Mouse (Mus musculus) stomach, postnatal 0 days (tissue): Measurements from ENCODE around the gene BC107364.
"Not testable (repeated sequence)": the region's sequence is repeated elsewhere in the genome, so short reads cannot be mapped to it uniquely, and the experiment has no call there.

ENCODE experiments used
- CTCF ChIP-seq: IDR thresholded peaks from 2 replicates; pipeline ENCODE4 v1.5.1; 2016; ENCODE audit warnings: antibody characterized with exemption, low read depth, mild to moderate bottlenecking, moderate library complexity
- EP300 ChIP-seq: optimal IDR thresholded peaks from 2 replicates; pipeline ENCODE3; 2016; ENCODE audit warnings: antibody characterized with exemption

DNA sequence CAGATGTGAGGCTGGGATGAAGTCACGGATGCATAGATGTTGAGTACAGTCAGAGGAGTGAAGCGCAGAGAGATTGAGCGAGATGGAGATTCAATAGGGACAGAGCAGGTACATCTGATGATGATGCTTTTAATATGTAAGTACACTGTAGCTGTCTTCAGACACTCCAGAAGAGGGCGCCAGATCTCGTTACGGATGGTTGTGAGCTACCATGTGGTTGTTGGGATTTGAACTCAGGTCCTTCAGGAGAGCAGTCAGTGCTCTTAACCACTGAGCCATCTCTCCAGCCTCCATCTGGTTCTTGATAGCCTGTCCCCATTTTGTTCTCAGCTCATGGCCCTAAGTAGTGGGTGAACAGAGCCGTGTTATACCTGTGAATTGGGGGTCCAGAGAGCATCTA, 30.9 kb upstream of the BC107364 start:
- TF ChIP-seq CTCF, result peak; percentile 52
- not testable (repeated sequence) for TF ChIP-seq EP300
